Comparison of ENCODE assay signal across 28 mouse cellular contexts in genomic region chr2:58599639-58600038, GRCm38 (mm10). TPM values are rescaled to one million over a fixed set of nuclear protein-coding genes. Genes with fewer than 3 reads are reported as not detected.
"Had no signal": no experiment of that assay in that cellular context is flagged by ENCODE, and none has a peak within 500 bp of the region (broad histone marks: within the 10 kb centered on the region; RNA-seq: fewer than 3 reads in every experiment).

No protein-coding gene starts in this region.

- H3K4me2 ChIP-seq: heart, embryonic 13.5 days; heart, embryonic 15.5 days; hindbrain, embryonic 13.5 days; hindbrain, embryonic 15.5 days; kidney, embryonic 15.5 days; limb, embryonic 13.5 days; limb, embryonic 15.5 days; liver, embryonic 12.5 days had no signal

- H3K9ac ChIP-seq: heart, embryonic 13.5 days; heart, embryonic 15.5 days; hindbrain, embryonic 13.5 days; hindbrain, embryonic 15.5 days; kidney, embryonic 15.5 days; limb, embryonic 13.5 days; limb, embryonic 15.5 days; liver, embryonic 12.5 days; liver, embryonic 14.5 days had no signal

- ATAC-seq: hindbrain, postnatal 0 days; intestine, embryonic 16.5 days; liver, embryonic 12.5 days had no signal

- H3K9me3 ChIP-seq: heart, embryonic 10.5 days; heart, embryonic 13.5 days; heart, embryonic 15.5 days; hindbrain, embryonic 13.5 days; hindbrain, embryonic 15.5 days; kidney, embryonic 15.5 days; limb, embryonic 13.5 days; limb, embryonic 15.5 days; liver, embryonic 12.5 days had no signal

- H3K36me3 ChIP-seq: heart, embryonic 10.5 days; heart, embryonic 13.5 days; heart, embryonic 15.5 days; hindbrain, embryonic 13.5 days; hindbrain, embryonic 15.5 days; kidney, embryonic 15.5 days; limb, embryonic 13.5 days; limb, embryonic 15.5 days; liver, embryonic 12.5 days had no signal

- H3K4me3 ChIP-seq: gastrocnemius, adult 2 months; heart, embryonic 10.5 days; heart, embryonic 13.5 days; heart, embryonic 15.5 days; hindbrain, embryonic 13.5 days; hindbrain, embryonic 15.5 days; kidney, embryonic 15.5 days; limb, embryonic 13.5 days; limb, embryonic 15.5 days; liver, embryonic 12.5 days had no signal

- H3K4me1 ChIP-seq: hindbrain, embryonic 13.5 days; liver, embryonic 12.5 days had no signal

- H3K27me3 ChIP-seq: heart, embryonic 13.5 days; heart, embryonic 15.5 days; hindbrain, embryonic 13.5 days; hindbrain, embryonic 15.5 days; kidney, embryonic 15.5 days; limb, embryonic 13.5 days; limb, embryonic 15.5 days; liver, embryonic 12.5 days had no signal

- DNase-seq: gastrocnemius, adult 2 months; gastrocnemius, postnatal 10 days; gastrocnemius, postnatal 25 days; heart, adult 18-20 months; heart, postnatal 14 days; heart, postnatal 36 days; kidney, adult 11 months; kidney, adult 2 months; kidney, adult 9 months; kidney, postnatal 14 days; kidney, postnatal 36 days; layer of hippocampus, adult 9-11 months; layer of hippocampus, postnatal 36 days; left cerebral cortex, postnatal 4 days had no signal

- H3K27ac ChIP-seq: gastrocnemius, adult 2 months; heart, embryonic 10.5 days; heart, embryonic 13.5 days; heart, embryonic 15.5 days; hindbrain, embryonic 13.5 days; hindbrain, embryonic 15.5 days; hindbrain, postnatal 0 days; kidney, embryonic 15.5 days; kidney, postnatal 0 days; limb, embryonic 13.5 days; limb, embryonic 15.5 days; liver, embryonic 12.5 days; liver, embryonic 14.5 days had no signal

RNA-seq across cellular contexts. Expression of gene Upp2, which starts 32.5 kb away (rescaled TPM):
- total RNA-seq: hematopoietic stem cell, adult 5-6 weeks had no signal
